Mouse (Mus musculus) gastrocnemius, adult 2 months (tissue): ENCODE data around the gene Aatk. TPM values are rescaled to one million over a fixed set of nuclear protein-coding genes. Genes with fewer than 3 reads are reported as not detected.

Experiments
- DNase-seq: peaks from one replicate; pipeline ENCODE4 v3.0.0; 2022
- H3K27ac ChIP-seq: fragments of 200-600 bp; 2 replicates; pipeline ENCODE4 v1.8.1; 2022; ENCODE audit warnings: mild to moderate bottlenecking
- H3K4me3 ChIP-seq: fragments of 200-600 bp; 2 replicates; pipeline ENCODE4 v1.8.1; 2022; ENCODE audit warnings: mild to moderate bottlenecking, moderate library complexity
- CTCF ChIP-seq: fragments of 200-600 bp; IDR thresholded peaks from 2 replicates; pipeline ENCODE4 v1.8.1; 2022; ENCODE audit warnings: antibody characterized with exemption, mild to moderate bottlenecking, moderate library complexity
- intact Hi-C: fragments of 180-260 bp; cut with DNase I; formaldehyde crosslinking; loops from one replicate; pipeline ENCODE4 v1.15.1; 2025
- total RNA-seq, 2 experiments: library from RNA; stranded (reverse); gene quantifications; 2 replicates each; pipeline ENCODE4 v1.2.3; 2021

Aatk gene
- total RNA-seq, 2 experiments from 2014 or later: 2.8 to 2.9 TPM

- no peak for TF ChIP-seq CTCF
- DNase-seq: no peak
- intact Hi-C loops: loop anchor here (1.0 kb wide), 1 partner anchor 53 kb away; no protein-coding TSS in a partner anchor
- no peak overlapping the region for H3K27ac ChIP-seq
- no peak overlapping the region for H3K4me3 ChIP-seq
Observed at GRCm38 (mm10) chr11:120012702-120013101, 34.3 kb downstream of the Aatk start.

- DNase-seq: no peak
- intact Hi-C loops: no loop called here
- no peak overlapping the region for H3K4me3 ChIP-seq
- TF ChIP-seq CTCF: peak; percentile 8; the same call in 1 of the 2 replicates
- H3K27ac ChIP-seq: no peak overlapping the region
Observed at GRCm38 (mm10) chr11:120011761-120012560, 35.0 kb downstream of the Aatk start.

GRCm38 (mm10) chr11:120011114-120011760 lies 35.7 kb downstream of the Aatk start:
- no peak for DNase-seq
- H3K4me3 ChIP-seq: no peak overlapping the region
- intact Hi-C loops: no loop called here
- TF ChIP-seq CTCF: no peak
- H3K27ac ChIP-seq: no peak overlapping the region

GRCm38 (mm10) chr11:120009937-120010336 lies 37.0 kb downstream of the Aatk start:
- intact Hi-C loops: no loop called here
- DNase-seq: peak; percentile 44
- Histone ChIP-seq H3K27ac (no peak overlapping the region), H3K4me3 (no peak overlapping the region)
- no peak for TF ChIP-seq CTCF

GRCm38 (mm10) chr11:120008956-120009355 lies 38.0 kb downstream of the Aatk start:
- no peak overlapping the region for H3K4me3 ChIP-seq
- H3K27ac ChIP-seq: no peak overlapping the region
- intact Hi-C loops: no loop called here
- TF ChIP-seq CTCF: no peak
- no peak for DNase-seq

GRCm38 (mm10) chr11:120008501-120008900 lies 38.5 kb downstream of the Aatk start:
- TF ChIP-seq CTCF: no peak
- intact Hi-C loops: no loop called here
- DNase-seq: no peak
- Histone ChIP-seq H3K4me3 (no peak overlapping the region), H3K27ac (no peak overlapping the region)

- H3K4me3 ChIP-seq: no peak overlapping the region
- H3K27ac ChIP-seq: no peak overlapping the region
- no peak for DNase-seq
- intact Hi-C loops: no loop called here
- TF ChIP-seq CTCF: no peak
Observed at GRCm38 (mm10) chr11:120007496-120008080, 39.4 kb downstream of the Aatk start.

GRCm38 (mm10) chr11:120005434-120006317 lies 41.3 kb downstream of the Aatk start:
- Histone ChIP-seq H3K27ac (no peak overlapping the region), H3K4me3 (no peak overlapping the region)
- no peak for DNase-seq
- no peak for TF ChIP-seq CTCF
- intact Hi-C loops: no loop called here

GRCm38 (mm10) chr11:120002634-120003220 lies 44.2 kb downstream of the Aatk start:
- no peak overlapping the region for H3K27ac ChIP-seq
- intact Hi-C loops: loop anchor here (2.0 kb wide), 1 partner anchor 50 kb away; no protein-coding TSS in a partner anchor
- no peak for TF ChIP-seq CTCF
- DNase-seq: no peak
- H3K4me3 ChIP-seq: no peak overlapping the region

GRCm38 (mm10) chr11:120002041-120002440 lies 44.9 kb downstream of the Aatk start:
- no peak for DNase-seq
- intact Hi-C loops: loop anchor here (2.0 kb wide), 1 partner anchor 51 kb away; no protein-coding TSS in a partner anchor

GRCm38 (mm10) chr11:119997351-119997750 lies 49.6 kb downstream of the Aatk start:
- H3K27ac ChIP-seq: no peak overlapping the region
- intact Hi-C loops: no loop called here
- no peak for DNase-seq

More at GRCm38 (mm10) chr11:120002041-120002440, 44.9 kb downstream of the Aatk start:
- Histone ChIP-seq H3K27ac (no peak overlapping the region), H3K4me3 (no peak overlapping the region)
- TF ChIP-seq CTCF: no peak

GRCm38 (mm10) chr11:119991338-119991678 lies 55.7 kb downstream of the Aatk start:
- peak; percentile 94 for DNase-seq
- H3K27ac ChIP-seq: peak overlapping the region; percentile 75
- peak overlapping the region; percentile 70 for H3K4me3 ChIP-seq
- TF ChIP-seq CTCF: no peak
- intact Hi-C loops: loop anchor here (1.0 kb wide), 2 partner anchors 56 to 82 kb away; no protein-coding TSS in a partner anchor

More at GRCm38 (mm10) chr11:119997351-119997750, 49.6 kb downstream of the Aatk start:
- H3K4me3 ChIP-seq: no peak overlapping the region
- TF ChIP-seq CTCF: no peak
